Mouse (Mus musculus): ENCODE data around the gene Snapc4.

- TF ChIP-seq MAFK (IDR thresholded peaks at IDR 0.05; ENCODE audit: insufficient replicate concordance, low read length) (no peak), RAD21 (IDR thresholded peaks at IDR 0.05; ENCODE audit: low read depth, low read length) (no peak), CTCF (conservative IDR thresholded peaks at IDR 0.05 in 1 of 2, IDR thresholded peaks at IDR 0.05 in 1 of 2; ENCODE audit: low read depth in 2 of 2, low read length in 2 of 2) (no peak), BHLHE40 (IDR thresholded peaks at IDR 0.05; ENCODE audit: low read depth, low read length) (no peak), CHD1 (IDR thresholded peaks at IDR 0.05; ENCODE audit: low read depth, low read length) (no peak), USF2 (conservative IDR thresholded peaks at IDR 0.05; ENCODE audit: low read depth, low read length) (no peak), ZC3H11A (IDR thresholded peaks at IDR 0.05; ENCODE audit: low read depth, low read length) (no peak)
These were observed 41.3 kb downstream of the Snapc4 start for GRCm38 (mm10) chr2:26339204-26339551.
